Mouse (Mus musculus) hindbrain, embryonic 15.5 days (tissue): ENCODE data around the gene Cyp2u1. TPM values are rescaled to one million over a fixed set of nuclear protein-coding genes. Genes with fewer than 3 reads are reported as not detected.

Experiments used
- ATAC-seq: fragments of 200-750 bp; cut with Nextera tagmentation; 2 replicates; pipeline ENCODE4 v1.8.0; 2017; ENCODE audit warnings: low read depth, moderate number of reproducible peaks, moderate TSS enrichment; ENCODE audit not compliant: low FRiP score
- H3K27ac ChIP-seq: fragments of 300-500 bp; sonication (generic); replicated peaks from 2 replicates; pipeline ENCODE4 v1.5.1; 2015; ENCODE audit warnings: mild to moderate bottlenecking, inconsistent platforms
- H3K27me3 ChIP-seq: fragments of 300-500 bp; sonication (generic); 2 replicates; pipeline ENCODE4 v1.6.1; 2015; ENCODE audit warnings: control low read depth, inconsistent platforms
- H3K36me3 ChIP-seq: fragments of 300-500 bp; sonication (generic); 2 replicates; pipeline ENCODE4 v1.6.1; 2015; ENCODE audit warnings: control low read depth, inconsistent platforms
- H3K4me1 ChIP-seq: fragments of 300-500 bp; sonication (generic); replicated peaks from 2 replicates; pipeline ENCODE4 v1.6.1; 2015; ENCODE audit warnings: control low read depth, inconsistent platforms
- H3K4me2 ChIP-seq: fragments of 300-500 bp; sonication (generic); 2 replicates; pipeline ENCODE4 v1.6.1; 2015; ENCODE audit warnings: moderate library complexity, mild to moderate bottlenecking, inconsistent platforms
- H3K4me3 ChIP-seq: fragments of 300-500 bp; sonication (generic); 2 replicates; pipeline ENCODE4 v1.5.1; 2015; ENCODE audit warnings: mild to moderate bottlenecking, inconsistent platforms
- H3K9ac ChIP-seq: fragments of 300-500 bp; sonication (generic); 2 replicates; pipeline ENCODE4 v1.6.1; 2015; ENCODE audit warnings: inconsistent platforms
- H3K9me3 ChIP-seq: fragments of 300-500 bp; sonication (generic); 2 replicates; pipeline ENCODE4 v1.6.1; 2016; ENCODE audit warnings: control low read depth, inconsistent platforms
- WGBS: fragments of 180-500 bp; shearing (Covaris S2); methylation state at CpG from one replicate; pipeline ENCODE4 v1.1.7; 2015; 5-methylcytosine and 5-hydroxymethylcytosine counted together
- polyA plus RNA-seq: library from polyadenylated mRNA; unstranded; fragments of >200 nt; fragmentation: Nextera tagmentation; extraction: Ambion mirVana; gene quantifications from 2 replicates; pipeline ENCODE4 v1.2.1, GENCODE M21; 2015

The Cyp2u1 gene
- polyA plus RNA-seq, 1 experiment from 2014 or later: 8.5 TPM

DNA sequence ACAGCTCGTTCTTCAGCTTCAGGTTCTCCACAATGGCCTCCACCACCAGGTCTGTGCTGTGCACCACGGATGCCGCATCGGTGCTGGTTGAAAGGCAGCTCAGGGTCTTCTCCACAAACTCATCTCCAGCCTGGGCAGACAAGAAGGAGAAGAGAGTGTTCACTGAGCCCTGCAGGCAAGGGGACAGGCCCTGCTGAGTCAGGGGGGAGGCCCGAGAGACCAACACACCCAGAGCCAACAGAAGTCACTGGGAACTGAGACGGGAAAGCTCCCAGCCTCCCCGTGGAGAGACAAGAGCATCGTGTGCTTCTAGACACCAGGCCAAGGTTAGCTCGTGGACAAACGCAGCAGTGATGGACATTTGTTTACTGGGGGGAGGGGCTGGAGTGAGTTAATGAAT, 54.6 kb downstream of the Cyp2u1 start:
- Histone ChIP-seq H3K9me3 (no peaks in the 10 kb centered on the region), H3K9ac (no peak overlapping the region), H3K4me3 (no peak overlapping the region), H3K36me3 (no peaks in the 10 kb centered on the region), H3K27ac (no peak overlapping the region), H3K4me1 (no peaks in the 10 kb centered on the region), H3K27me3 (no peaks in the 10 kb centered on the region), H3K4me2 (no peak overlapping the region)
- ATAC-seq: no peak
- WGBS: 86% methylated on average over 10 of the region's 10 CpGs

DNA sequence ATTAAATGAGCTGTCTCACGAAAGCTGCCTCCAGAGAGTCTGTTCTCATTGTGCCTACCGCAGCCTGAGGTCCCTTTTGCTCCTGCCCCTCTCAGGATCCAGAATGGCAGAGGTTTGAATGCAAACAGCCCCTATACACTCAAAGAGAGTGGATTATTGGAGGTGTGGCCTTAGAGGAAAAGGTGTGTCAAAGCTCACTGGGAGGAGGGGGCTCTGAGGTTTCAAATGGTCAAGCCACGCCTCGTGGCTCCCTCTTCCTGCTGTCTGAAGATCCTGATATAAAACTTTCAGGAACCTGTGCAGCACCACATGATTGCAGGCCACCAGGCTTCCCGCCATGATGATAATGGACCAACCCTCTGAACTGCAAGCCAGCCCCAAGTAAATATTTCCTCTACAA, 55.2 kb downstream of the Cyp2u1 start:
- ATAC-seq: no peak
- H3K27me3 ChIP-seq: no peaks in the 10 kb centered on the region
- no peaks in the 10 kb centered on the region for H3K4me1 ChIP-seq
- no peak overlapping the region for H3K9ac ChIP-seq
- H3K27ac ChIP-seq: no peak overlapping the region
- H3K9me3 ChIP-seq: no peaks in the 10 kb centered on the region
- H3K4me2 ChIP-seq: no peak overlapping the region
- H3K4me3 ChIP-seq: no peak overlapping the region
- 90% methylated on average over 5 of the region's 5 CpGs for WGBS
- H3K36me3 ChIP-seq: no peaks in the 10 kb centered on the region

DNA sequence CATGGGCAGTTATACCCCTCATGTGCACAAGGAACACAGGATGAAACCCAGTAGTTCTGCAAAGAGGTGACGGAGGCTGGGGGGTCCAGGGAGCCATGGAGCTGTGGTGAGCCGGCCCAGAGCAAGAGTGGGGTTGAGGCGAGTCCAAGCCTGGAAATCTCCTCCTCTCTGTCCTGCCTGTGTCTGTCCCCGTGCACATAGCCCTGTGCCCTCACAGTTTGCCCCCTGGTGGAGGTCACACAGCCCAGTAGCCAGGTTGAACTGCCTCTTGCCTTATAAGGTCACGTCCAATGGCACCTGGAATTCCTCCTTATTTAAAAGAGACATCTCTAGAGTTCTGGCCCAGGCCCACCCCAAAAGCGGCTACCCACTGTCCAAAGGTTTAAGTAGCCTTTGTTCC, 55.6 kb downstream of the Cyp2u1 start:
- Histone ChIP-seq H3K4me3 (no peak overlapping the region), H3K4me2 (no peak overlapping the region), H3K9me3 (no peaks in the 10 kb centered on the region), H3K9ac (no peak overlapping the region), H3K4me1 (no peaks in the 10 kb centered on the region), H3K36me3 (no peaks in the 10 kb centered on the region), H3K27ac (no peak overlapping the region), H3K27me3 (no peaks in the 10 kb centered on the region)
- ATAC-seq: no peak
- WGBS: 88% methylated on average over 6 of the region's 6 CpGs

DNA sequence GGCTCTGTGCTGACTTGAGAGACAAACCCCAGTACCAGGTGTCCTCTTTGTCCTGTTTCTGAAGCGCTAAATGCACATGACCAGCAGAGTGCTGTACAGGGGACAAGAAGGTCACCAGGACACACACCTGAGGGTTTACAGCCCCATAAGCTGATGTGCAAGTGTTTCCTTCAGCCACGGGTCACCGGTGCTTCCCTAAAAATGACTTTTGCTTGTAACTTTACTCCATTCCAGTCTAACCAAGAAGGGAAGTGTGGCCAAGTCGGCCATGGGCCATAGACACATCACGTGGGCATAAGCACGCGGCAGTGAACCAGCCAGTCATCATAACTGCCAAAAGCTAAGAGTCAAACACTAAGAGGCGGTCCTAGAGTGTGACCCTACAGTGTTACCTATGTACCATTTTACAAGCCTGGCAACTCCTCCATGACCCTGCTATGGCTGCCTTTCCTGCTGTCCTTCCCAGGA, 56.4 kb downstream of the Cyp2u1 start:
- H3K27me3 ChIP-seq: no peaks in the 10 kb centered on the region
- no peak for ATAC-seq

DNA sequence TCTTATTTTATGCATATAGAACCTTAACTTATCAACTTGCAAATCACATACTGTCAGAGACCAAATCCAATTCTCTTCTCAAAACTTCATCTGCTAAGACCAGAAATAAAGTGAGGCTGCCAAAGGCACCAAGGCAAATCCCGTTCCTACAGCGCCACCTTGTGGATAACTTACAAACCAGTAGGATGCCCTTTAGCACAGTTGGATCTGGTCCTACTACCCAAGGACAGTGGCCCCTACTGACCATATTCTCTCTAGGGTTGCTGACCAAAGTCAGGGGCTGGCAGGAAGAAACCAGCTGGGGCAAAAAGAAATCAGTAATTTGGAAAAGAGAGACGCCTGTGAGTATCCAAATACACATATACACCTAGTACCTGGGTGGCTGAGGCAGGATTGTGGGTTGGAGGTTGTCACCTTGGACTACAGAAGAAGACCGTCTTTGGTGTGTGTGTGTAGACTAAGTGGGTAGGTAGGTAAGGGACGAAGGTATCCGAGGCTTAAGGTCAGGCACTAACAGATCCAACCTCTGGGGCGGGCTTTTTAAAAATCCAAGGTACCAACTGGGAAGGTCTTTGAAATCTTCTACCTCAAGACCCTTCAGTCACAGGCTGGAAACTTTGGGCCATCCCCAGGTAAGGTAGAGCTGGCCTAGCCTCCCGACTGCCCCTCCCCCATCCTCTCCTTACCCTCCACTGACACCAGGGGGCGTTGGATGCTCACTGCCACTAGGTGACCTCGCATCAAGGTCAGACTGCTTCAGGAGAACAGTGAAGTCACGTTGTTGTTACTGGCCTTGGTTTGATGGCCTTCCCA, 57.1 kb downstream of the Cyp2u1 start:
- no peak overlapping the region for H3K4me3 ChIP-seq
- ATAC-seq: no peak; the same call in 1 of the 2 replicates
- WGBS: 60% methylated on average over 11 of the region's 11 CpGs
- H3K4me2 ChIP-seq: no peak overlapping the region
- no peaks in the 10 kb centered on the region for H3K36me3 ChIP-seq
- no peaks in the 10 kb centered on the region for H3K9me3 ChIP-seq
- no peaks in the 10 kb centered on the region for H3K27me3 ChIP-seq
- no peak overlapping the region for H3K27ac ChIP-seq
- H3K4me1 ChIP-seq: no peaks in the 10 kb centered on the region
- H3K9ac ChIP-seq: no peak overlapping the region

More for the DNA sequence above, 56.4 kb downstream of the Cyp2u1 start:
- H3K27ac ChIP-seq: no peak overlapping the region
- WGBS: 92% methylated on average over 8 of the region's 8 CpGs
- H3K4me3 ChIP-seq: no peak overlapping the region
- H3K36me3 ChIP-seq: no peaks in the 10 kb centered on the region
- no peaks in the 10 kb centered on the region for H3K9me3 ChIP-seq
- H3K4me1 ChIP-seq: no peaks in the 10 kb centered on the region
- no peak overlapping the region for H3K4me2 ChIP-seq
- H3K9ac ChIP-seq: no peak overlapping the region

Other genes starting within 250 kb of the Cyp2u1 start
- gene Lef1, start 192.8 kb downstream of the Cyp2u1 start, polyA plus RNA-seq: 10.2 and 16.0 TPM in 2 replicates
- 25.6 and 26.9 TPM in 2 replicates for gene Hadh, start 31.1 kb downstream of the Cyp2u1 start, polyA plus RNA-seq
- gene Sgms2, start 188.2 kb upstream of the Cyp2u1 start, polyA plus RNA-seq: 1.8 and 2.4 TPM in 2 replicates